Mouse (Mus musculus) kidney, adult 2 months (tissue): ENCODE data around the gene Rai14.

ENCODE experiments used
- CTCF ChIP-seq: fragments of 200-500 bp; conservative IDR thresholded peaks from 2 replicates; pipeline ENCODE4 v1.5.1; 2011; ENCODE audit warnings: low read depth, mild to moderate bottlenecking, control low read depth, low read length, moderate library complexity, mixed read lengths; ENCODE audit not compliant: insufficient read depth, insufficient read length
- POLR2A ChIP-seq: fragments of 200-500 bp; IDR thresholded peaks from one replicate; pipeline ENCODE4 v1.6.1; 2011; ENCODE audit warnings: low read depth, low read length, control low read depth

- TF ChIP-seq CTCF (no peak), POLR2A (no peak)
Measured at GRCm38 (mm10) chr15:10704328-10704727, 10.1 kb downstream of the Rai14 start.
